Mouse (Mus musculus): ENCODE data around the gene Itga6.

GRCm38 (mm10) chr2:71814016-71814415 lies 68.6 kb downstream of the Itga6 start:
- TF ChIP-seq POLR2A (IDR thresholded peaks at IDR 0.05; ENCODE audit: insufficient read depth, low read length) (no peak), CTCF (IDR thresholded peaks at IDR 0.05; ENCODE audit: low read depth, low read length) (no peak)
